Comparison of ENCODE assay signal across 16 mouse cellular contexts in genomic region chr7:139806175-139806601, GRCm38 (mm10). TPM values are rescaled to one million over a fixed set of nuclear protein-coding genes. Genes with fewer than 3 reads are reported as not detected.
DNase-seq lines count a peak whose midpoint lies in the region; ATAC-seq lines count a peak whose summit lies in the region.
"Had no signal": no experiment of that assay in that cellular context is flagged by ENCODE, and none has a peak within 500 bp of the region (broad histone marks: within the 10 kb centered on the region; RNA-seq: fewer than 3 reads in every experiment).

No protein-coding gene starts in this region.

- intact Hi-C loops in left cerebral cortex, postnatal 4 days (cut with DNase I), result no loop called here
- intact Hi-C loops in gastrocnemius, postnatal 36 days (cut with DNase I), result no loop called here

- H3K9ac ChIP-seq in liver, embryonic 11.5 days (ENCODE audit: low read depth, low read length), result no peak overlapping the region
- H3K9ac ChIP-seq: liver, postnatal 0 days had no signal

- no peak overlapping the region for H3K27ac ChIP-seq in liver, embryonic 11.5 days (ENCODE audit: low read depth, low read length)

- no peaks in the 10 kb centered on the region for H3K36me3 ChIP-seq in liver, embryonic 11.5 days (ENCODE audit: control insufficient read depth, insufficient read depth, low read length)

- H3K4me3 ChIP-seq in liver, embryonic 11.5 days (ENCODE audit: low read depth, low read length), result no peak overlapping the region
- H3K4me3 ChIP-seq: megakaryocyte, embryonic 14.5 days had no signal

- 70% methylated on average over 8 of the region's 8 CpGs for WGBS in liver, embryonic 11.5 days

- no peaks in the 10 kb centered on the region for H3K4me1 ChIP-seq in liver, embryonic 11.5 days (replicated peaks; ENCODE audit: control insufficient read depth, insufficient read depth, low read length)
- H3K4me1 ChIP-seq: megakaryocyte, embryonic 14.5 days had no signal

- H3K9me3 ChIP-seq in liver, embryonic 11.5 days (ENCODE audit: control insufficient read depth, low read length), result no peaks in the 10 kb centered on the region

- DNase-seq in layer of hippocampus, adult 9-11 months, result peak; percentile 31
- no peak for DNase-seq in layer of hippocampus, adult 11-12 months (ENCODE audit: low spot score)
- peak; percentile 55 for DNase-seq in ZHBTc4 (ENCODE audit: low read depth, low spot score)
- peak; percentile 12 to 30 for DNase-seq in frontal cortex, postnatal 14 days (ENCODE audit: low spot score in 2 of 2)
- DNase-seq in left cerebral cortex, postnatal 4 days, result peak; percentile 59
- DNase-seq in liver, embryonic 11.5 days (ENCODE audit: low spot score), result no peak
- DNase-seq in gastrocnemius, postnatal 36 days, result no peak
- DNase-seq: cerebellum, adult 9-10 months; gastrocnemius, postnatal 25 days; kidney, adult 2 months; liver, postnatal 0 days; thymus, postnatal 4 days had no signal

- H3K27me3 ChIP-seq in liver, embryonic 11.5 days (replicated peaks; ENCODE audit: control insufficient read depth, insufficient read depth, low read length), result no peaks in the 10 kb centered on the region
- H3K27me3 ChIP-seq: Patski had no signal

- no peak for ATAC-seq in liver, embryonic 11.5 days (replicated peaks; ENCODE audit: low FRiP score)
- no peak for ATAC-seq in CD4-positive, CD25-positive, alpha-beta regulatory T cell, adult 4 months
- ATAC-seq: liver, postnatal 0 days; Patski had no signal

- no peak overlapping the region for H3K4me2 ChIP-seq in liver, embryonic 11.5 days

RNA-seq across cellular contexts. Expression of gene Adgra1, which starts 27.8 kb away (rescaled TPM):
- total RNA-seq in left cerebral cortex, postnatal 4 days (2021), result 10 to 100 TPM; 17.8 to 25.1 TPM
- polyA plus RNA-seq in liver, embryonic 11.5 days (2014; fragmentation: Nextera tagmentation; extraction: Ambion mirVana), result 0.08 TPM in 1 of 2 replicates, not detected in the other
- not detected for polyA plus RNA-seq in CD4-positive, CD25-positive, alpha-beta regulatory T cell, adult 4 months (2017; shearing (Covaris generic))
- under 1 TPM in 1 of 2 experiments, not detected in 1; 0.07 TPM for total RNA-seq in gastrocnemius, postnatal 36 days (2021)
- polyA plus RNA-seq: heart, embryonic 16.5 days; liver, postnatal 0 days had no signal

Comparison
In these comparisons a context has a peak if more than half of its experiments do, and no peak if none do; other contexts are left out.
1. DNase-seq: peak in layer of hippocampus, adult 9-11 months (single experiment), ZHBTc4 (single experiment), frontal cortex, postnatal 14 days (2 of 2) and left cerebral cortex, postnatal 4 days (single experiment); none in layer of hippocampus, adult 11-12 months (single experiment), liver, embryonic 11.5 days (single experiment) and gastrocnemius, postnatal 36 days (0 of 2).
2. RNA of gene Adgra1, which starts 27.8 kb away (total RNA-seq): 17.8 to 25.1 TPM in left cerebral cortex, postnatal 4 days; 0.07 TPM in gastrocnemius, postnatal 36 days; every median in the first group is over 10 times any median in the second.